Mouse (Mus musculus) induced T-regulatory cell, adult 2 months (primary cell): Measurements from ENCODE around the gene Cracr2a.

ENCODE experiments used
- DNase-seq: peaks from one replicate; pipeline ENCODE4 v3.0.0-alpha.2; 2012; ENCODE audit warnings: low read depth

The Cracr2a gene

DNA sequence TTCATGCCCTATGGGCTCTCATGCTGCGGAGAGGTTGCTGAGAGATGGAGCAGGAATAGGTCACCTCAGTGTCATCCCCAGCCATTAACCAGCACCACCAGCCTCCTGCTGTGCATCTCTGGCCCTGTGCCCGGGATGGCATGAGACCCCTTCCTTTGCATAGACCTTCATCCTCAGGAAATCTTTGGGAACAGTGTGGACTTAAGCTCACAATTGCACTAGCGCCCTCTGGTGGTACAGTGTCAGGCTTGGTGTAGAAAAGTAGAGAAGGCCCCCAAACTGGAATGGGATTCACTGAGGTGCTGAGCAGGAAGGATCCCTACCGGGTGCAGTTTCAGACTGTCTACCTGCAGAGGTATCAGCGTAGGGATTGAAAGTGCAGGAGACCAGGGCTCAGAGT lies 64.0 kb downstream of the Cracr2a start:
- peak; percentile 77 for DNase-seq

DNA sequence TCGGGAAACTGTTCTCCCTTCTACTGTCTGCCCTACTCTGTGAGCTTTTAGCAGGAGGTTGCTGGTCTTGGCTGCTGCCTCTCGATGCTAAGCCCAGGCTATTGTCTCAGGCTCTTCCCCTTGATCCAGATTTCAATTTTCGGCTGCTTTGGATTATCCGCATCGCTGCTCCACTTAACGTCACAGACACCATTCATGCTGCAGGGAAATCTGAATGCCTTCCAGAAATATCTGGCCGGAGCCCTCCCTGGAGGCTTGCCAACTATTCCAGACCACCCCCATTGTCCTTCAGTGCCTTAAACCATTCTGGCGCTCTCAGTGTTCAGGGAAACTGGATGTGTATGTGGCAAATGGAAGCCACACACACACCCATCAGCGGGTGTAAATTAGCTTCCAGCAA lies 66.3 kb downstream of the Cracr2a start:
- no peak for DNase-seq

GRCm38 (mm10) chr6:127629249-127629648 lies 68.1 kb downstream of the Cracr2a start:
- no peak for DNase-seq

DNA sequence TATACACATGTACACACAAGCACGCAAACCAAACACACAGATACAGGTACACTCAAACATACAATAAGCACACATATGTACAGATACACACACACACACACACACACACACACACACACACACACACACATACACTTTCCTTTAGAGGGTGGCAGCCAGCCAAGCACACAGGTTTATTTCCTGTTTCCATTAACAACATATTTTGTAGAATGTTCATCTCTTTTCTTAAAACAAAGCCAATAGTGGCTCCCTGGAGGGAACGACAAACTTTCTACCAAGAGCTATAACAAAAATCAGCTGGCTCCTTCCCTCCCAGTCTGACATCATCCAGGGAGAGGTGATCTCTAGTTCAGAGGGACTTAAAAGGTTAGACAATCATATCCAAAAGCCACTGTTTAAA lies 73.7 kb downstream of the Cracr2a start:
- peak; percentile 7 for DNase-seq

GRCm38 (mm10) chr6:127635462-127636189 lies 74.5 kb downstream of the Cracr2a start:
- no peak for DNase-seq

DNA sequence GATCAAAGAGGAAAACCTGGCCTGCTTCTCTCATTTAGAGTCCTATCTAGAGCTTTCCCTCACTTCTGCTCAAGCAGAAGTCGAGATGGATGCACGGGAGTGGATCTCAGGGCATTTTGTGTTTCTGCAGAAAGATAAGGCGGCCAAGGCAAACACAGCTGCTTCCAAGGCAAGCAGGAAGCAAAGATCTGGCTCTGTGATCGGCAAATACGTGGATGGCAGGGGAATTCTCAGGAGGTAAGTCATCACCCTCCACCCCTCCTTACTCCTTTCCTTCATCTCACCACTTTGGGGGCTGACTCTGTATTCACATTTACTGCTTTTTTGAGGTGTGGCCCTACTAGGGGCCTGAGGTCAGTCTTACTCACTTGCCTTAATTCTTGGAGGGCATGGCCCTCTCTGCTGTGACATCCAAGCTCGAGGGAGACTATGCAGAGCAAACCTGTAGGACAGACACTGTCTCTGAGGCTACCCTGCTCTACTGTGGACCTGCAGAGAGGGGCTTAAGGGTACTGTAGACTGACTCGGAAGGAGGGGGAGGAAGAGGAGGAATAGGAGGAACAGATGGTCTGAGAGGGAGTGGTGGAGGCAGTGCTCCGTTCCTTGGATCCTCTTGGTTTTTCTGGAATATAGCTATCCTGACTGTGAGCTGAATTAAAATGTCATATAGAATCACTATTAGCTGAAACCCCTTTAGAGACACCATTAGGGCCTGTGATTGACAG lies 80.1 kb downstream of the Cracr2a start:
- DNase-seq: no peak

DNA sequence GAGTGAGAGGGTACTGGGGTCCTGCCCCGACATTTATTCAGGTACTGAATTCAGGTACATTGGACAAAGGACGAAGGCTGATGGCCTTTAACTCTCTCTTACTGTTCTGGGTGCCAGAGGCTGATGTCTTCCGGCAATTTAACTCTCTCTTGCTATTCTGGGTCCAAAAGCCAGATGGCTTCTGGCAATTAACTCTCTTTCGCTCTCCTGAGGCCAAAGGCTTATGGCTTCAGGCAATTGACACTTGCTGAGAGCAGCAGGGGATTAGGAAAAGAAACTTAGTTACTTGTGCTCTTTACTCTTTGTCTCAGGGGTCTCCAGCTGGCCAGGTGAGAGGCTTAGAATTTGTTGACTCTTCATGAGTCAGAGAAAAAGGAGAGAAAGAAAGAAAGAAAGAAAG lies 94.8 kb downstream of the Cracr2a start:
- no peak for DNase-seq

GRCm38 (mm10) chr6:127657152-127657551 lies 96.0 kb downstream of the Cracr2a start:
- DNase-seq: no peak

GRCm38 (mm10) chr6:127659472-127659871 lies 98.3 kb downstream of the Cracr2a start:
- no peak for DNase-seq

DNA sequence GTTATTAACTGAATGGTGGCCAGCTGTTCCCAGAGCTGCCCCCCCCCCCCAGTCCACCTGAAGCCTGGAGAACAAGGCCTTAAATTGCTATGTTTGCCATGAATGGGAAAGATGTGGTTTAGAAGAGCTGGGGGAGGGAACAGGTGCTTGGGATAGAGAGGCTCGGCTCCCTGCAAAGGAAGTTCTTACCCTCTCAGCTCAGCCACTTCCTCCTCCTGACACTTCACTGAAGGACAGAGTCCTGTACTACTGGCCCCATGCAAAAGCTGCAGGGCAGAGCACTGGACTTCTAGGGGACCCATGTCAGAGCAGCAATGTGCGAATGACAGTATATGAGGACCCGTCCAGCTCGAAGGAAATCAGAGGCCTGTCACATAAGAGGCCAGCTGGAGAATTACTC lies 98.8 kb downstream of the Cracr2a start:
- no peak for DNase-seq

GRCm38 (mm10) chr6:127661717-127662292 lies 100.7 kb downstream of the Cracr2a start:
- no peak for DNase-seq

DNA sequence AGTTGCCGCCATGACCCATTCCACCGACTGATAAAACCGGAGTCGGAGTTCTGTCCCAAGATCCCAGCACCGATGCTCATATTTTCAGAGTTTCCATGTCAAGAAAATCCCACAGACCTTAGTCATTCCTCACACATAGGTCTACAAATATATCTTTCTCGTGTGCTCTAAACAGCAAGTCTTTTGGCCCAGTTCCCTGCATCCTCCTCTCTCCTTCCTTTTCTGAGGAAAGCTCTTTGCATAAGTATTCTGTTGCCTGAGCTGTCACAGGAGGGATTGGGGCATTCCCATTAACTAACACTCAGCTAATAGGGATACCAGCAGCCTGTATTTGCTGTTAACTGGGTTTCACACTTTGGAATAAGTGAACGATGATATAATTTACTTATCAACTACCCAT lies 102.1 kb downstream of the Cracr2a start:
- no peak for DNase-seq

GRCm38 (mm10) chr6:127669313-127669712 lies 108.2 kb downstream of the Cracr2a start:
- DNase-seq: no peak

DNA sequence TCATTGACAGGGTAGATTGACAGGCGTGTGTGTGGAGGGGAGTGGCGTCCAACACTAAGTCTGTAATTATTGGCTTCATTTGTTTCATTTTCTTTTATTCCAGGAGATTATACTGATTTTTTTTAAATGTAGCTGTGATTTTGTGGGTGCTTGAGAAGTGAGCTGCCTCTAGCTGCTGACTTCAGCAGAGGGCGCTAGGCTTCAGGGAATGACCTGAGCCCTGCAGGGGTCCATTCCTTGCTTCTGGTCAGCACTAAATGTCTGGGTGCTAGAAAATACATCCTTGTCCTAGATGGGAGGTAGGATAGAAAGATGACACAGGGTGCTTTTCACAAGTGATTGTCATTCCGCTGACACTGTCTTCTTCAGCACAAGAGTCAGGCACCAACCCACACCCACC lies 108.9 kb downstream of the Cracr2a start:
- no peak for DNase-seq

DNA sequence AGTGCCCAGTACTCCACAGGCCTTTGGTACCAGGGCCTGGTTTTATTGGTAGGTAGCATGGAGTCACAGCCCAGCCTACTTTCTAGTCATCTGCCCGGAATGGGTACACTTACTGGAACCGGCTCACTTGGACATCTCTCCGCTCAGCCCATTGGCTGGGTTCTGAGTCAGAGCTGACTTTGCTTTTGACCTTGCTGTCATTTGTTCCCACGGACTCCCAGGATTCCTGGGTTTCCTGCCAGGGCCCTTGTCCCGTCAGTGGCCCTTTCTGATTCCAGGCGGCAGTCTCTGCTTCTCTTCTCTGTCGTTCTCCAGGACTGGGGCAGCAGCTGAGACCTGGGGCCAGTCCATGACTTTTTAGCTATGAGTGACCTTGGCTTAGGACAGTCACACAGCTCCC lies 110.9 kb downstream of the Cracr2a start:
- no peak for DNase-seq

- no peak for DNase-seq
Measured at GRCm38 (mm10) chr6:127676866-127677265, 115.7 kb downstream of the Cracr2a start.

- DNase-seq: no peak
Measured at GRCm38 (mm10) chr6:127678320-127678719, 117.2 kb downstream of the Cracr2a start.

DNA sequence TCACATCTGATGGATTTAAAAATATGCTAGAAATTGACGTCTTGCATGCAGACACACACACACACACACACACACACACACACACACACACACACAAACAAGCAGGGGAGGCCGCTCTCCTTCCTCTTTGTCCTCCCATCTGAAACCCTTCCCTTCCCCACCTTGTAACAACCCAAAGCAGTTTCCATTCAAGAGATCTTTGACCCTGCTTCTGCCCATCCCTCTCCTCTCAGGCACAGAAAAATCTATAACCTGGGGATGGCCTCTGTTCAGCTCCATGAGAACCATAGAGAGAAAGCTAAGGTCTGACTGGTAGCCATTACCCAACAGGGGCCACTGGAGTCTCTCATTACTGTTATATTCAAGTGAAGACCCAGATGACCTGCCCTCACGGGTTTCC lies 117.9 kb downstream of the Cracr2a start:
- DNase-seq: no peak

GRCm38 (mm10) chr6:127680784-127681183 lies 119.6 kb downstream of the Cracr2a start:
- no peak for DNase-seq

DNA sequence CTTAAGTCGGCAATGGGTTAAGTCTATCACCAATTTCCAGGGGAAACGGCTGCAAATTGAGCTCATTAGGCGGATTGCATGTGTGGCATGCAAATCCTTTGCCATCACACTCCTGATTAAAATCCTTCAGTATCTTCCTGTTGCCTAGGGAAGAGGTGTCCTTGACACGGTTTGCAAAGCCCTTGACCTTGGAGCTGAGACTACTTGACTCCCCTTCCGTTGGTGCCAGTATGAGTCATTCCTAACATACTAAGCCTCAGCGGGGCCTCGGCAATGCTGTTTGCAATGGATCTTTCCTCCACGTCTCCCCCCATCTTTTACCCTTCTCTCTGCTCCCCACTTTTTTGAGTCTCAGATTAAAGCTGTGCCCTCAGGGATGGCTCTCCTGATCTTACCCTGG lies 122.4 kb downstream of the Cracr2a start:
- DNase-seq: no peak

DNA sequence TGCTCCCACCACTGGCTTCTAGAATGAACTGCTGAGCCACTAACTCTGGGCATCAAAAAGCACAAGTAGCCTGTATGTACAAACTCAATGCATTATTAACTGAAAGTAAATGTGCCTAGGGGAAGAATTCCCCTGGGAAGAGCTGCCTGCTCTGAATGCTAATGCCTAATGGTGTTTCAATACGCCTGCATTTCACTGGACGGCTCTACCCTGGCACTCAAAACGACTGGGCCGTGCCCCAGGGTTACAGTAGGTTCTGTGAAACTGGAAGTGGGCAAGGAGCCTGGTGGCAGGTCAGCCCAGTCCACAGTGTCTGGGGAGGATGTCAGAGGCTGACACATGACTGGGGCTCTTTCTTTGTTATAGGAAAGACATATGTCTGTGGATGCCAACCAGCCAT lies 123.8 kb downstream of the Cracr2a start:
- DNase-seq: no peak

DNA sequence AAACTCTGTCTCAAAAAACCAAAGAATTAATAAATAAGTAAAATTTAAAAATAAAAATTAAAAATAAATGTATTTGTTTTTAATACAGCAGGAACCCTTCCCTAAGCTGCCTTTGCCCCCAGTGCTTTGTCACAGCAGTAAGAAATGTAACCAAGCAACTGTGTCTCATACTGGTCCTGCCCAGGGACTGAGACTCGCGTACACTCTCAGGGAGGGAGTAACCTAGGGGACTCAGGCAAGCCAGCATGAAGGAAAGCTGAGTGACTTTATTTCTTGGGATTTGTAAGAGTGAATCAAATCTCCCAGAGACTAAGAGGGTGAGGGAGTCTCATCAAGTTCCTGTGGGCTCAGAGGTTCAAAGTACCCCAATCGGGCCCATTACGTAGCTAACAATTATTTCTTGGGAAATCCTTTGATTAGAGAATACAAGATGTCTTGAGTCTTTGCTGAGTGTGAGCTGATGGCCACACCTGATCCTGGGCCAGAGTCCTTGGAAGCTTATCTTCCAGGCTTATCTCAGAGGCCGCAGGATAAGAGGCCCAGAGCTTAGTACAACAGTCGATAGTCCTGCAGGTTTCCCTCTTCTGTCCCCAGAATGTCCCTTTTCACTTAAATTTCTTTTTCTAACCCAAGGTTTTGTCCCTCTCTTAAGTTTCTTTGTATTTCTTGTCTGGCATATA lies 126.2 kb downstream of the Cracr2a start:
- no peak for DNase-seq

GRCm38 (mm10) chr6:127692298-127692697 lies 131.2 kb downstream of the Cracr2a start:
- no peak for DNase-seq
